Mouse (Mus musculus) spleen, adult 2 months (tissue): ENCODE measurements around the gene Wdr3.

ENCODE experiments used
- CTCF ChIP-seq: fragments of 200-500 bp; IDR thresholded peaks from 2 replicates; pipeline ENCODE4 v1.5.1; 2011; ENCODE audit warnings: mild to moderate bottlenecking, inconsistent platforms; ENCODE audit not compliant: insufficient read depth, insufficient read length, insufficient replicate concordance; ENCODE audit errors: extremely low read depth
- POLR2A ChIP-seq: fragments of 200-500 bp; IDR thresholded peaks from 2 replicates; pipeline ENCODE4 v1.6.1; 2011; ENCODE audit warnings: low read depth, low read length, inconsistent platforms

DNA sequence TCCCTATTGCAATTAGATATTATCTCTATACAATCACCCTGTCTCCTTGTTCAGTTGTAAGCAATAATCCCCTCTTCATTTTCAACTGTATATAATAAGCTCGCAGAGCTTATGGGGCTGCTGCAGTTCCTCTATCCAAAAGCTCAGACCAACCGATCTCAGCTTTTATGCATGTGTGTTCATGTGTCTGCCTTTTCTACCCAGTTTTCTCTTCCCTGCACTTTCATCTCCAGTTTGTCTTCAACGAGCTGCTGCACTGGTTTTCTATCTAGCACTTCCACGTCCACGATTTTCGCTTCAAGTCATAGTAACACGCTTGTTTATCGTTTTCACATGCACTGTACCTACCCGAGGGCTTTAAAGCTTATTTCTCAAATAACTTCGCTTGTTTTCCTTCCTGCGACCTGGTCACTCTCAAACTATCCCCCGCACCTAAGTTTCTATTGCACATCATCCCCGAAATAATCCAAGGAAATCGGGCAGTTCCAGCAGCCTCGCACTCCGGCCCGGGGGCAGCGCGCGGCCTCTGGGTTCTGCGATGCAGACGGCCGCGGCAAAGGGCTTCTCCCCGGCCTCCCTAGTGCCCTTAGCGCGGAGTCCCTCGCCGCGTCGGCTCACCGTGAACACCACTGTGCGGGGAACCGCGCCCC, 417 bp downstream of the Wdr3 start:
- TF ChIP-seq POLR2A = no peak
- no peak for TF ChIP-seq CTCF
